Comparison of ENCODE assay signal across 8 mouse cellular contexts in the genomic region with DNA sequence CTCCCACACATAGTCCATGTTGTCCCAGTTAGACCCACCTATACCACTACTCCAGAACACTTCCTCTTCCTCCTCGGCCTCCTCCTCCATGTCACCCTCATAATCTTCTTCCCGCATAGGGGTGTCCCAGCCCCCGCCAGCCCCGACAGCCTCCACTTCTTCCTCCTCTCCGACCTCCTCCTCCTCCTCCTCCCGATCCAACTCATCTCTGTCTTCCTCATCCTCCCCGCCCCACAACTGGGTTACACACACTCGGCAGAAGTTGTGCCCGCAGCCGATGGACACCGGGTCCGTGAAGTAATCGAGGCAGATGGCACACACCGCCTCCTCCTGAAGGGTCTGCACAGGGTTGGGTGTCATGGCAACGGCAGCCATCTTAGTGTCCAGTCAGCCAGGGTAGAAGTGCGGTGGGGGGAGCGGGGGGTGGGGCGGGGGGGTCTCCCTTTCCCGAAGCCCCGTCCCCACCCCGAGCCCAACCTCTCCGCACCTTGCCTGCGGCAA. TPM values are rescaled to one million over a fixed set of nuclear protein-coding genes. Genes with fewer than 3 reads are reported as not detected.
DNase-seq lines count a peak whose midpoint lies in the region; ATAC-seq and TF ChIP-seq lines count a peak whose summit lies in the region.

No protein-coding gene starts in this region.

- TF ChIP-seq CTCF in hindbrain, postnatal 0 days (IDR thresholded peaks at IDR 0.05; ENCODE audit: low read depth): no peak

- H3K9ac ChIP-seq in forebrain, embryonic 13.5 days: peak overlapping the region; percentile 81
- H3K9ac ChIP-seq in hindbrain, postnatal 0 days (replicated peaks; ENCODE audit: low read length): peak overlapping the region; percentile 84
- H3K9ac ChIP-seq in limb, embryonic 13.5 days: peak overlapping the region; percentile 85
- peak overlapping the region; percentile 84 for H3K9ac ChIP-seq in midbrain, embryonic 12.5 days (replicated peaks)

- WGBS in forebrain, embryonic 13.5 days: 4% methylated on average over 17 of the region's 23 CpGs
- 3% methylated on average over 22 of the region's 23 CpGs for WGBS in hindbrain, postnatal 0 days
- 4% methylated on average over 23 of the region's 23 CpGs for WGBS in limb, embryonic 13.5 days
- WGBS in midbrain, embryonic 12.5 days: 5% methylated on average over 16 of the region's 23 CpGs

- no peaks in the 10 kb centered on the region for H3K27me3 ChIP-seq in forebrain, embryonic 13.5 days
- no peaks in the 10 kb centered on the region for H3K27me3 ChIP-seq in hindbrain, postnatal 0 days (ENCODE audit: insufficient read depth, low read length)
- H3K27me3 ChIP-seq in limb, embryonic 13.5 days: no peaks in the 10 kb centered on the region
- H3K27me3 ChIP-seq in midbrain, embryonic 12.5 days: no peaks in the 10 kb centered on the region
- no peaks in the 10 kb centered on the region for H3K27me3 ChIP-seq in splenic B cell, adult 2 months (ENCODE audit: control insufficient read depth, insufficient read depth, low read length, poor library complexity, severe bottlenecking)

- peak overlapping the region; percentile 73 for H3K4me3 ChIP-seq in forebrain, embryonic 13.5 days
- H3K4me3 ChIP-seq in hindbrain, postnatal 0 days (ENCODE audit: low read length): peak overlapping the region; percentile 77
- H3K4me3 ChIP-seq in limb, embryonic 13.5 days: peak overlapping the region; percentile 78
- H3K4me3 ChIP-seq in midbrain, embryonic 12.5 days: peak overlapping the region; percentile 88

- H3K4me2 ChIP-seq in forebrain, embryonic 13.5 days: peak overlapping the region; percentile 87
- H3K4me2 ChIP-seq in hindbrain, postnatal 0 days (ENCODE audit: low read depth, low read length): peak overlapping the region; percentile 93
- peak overlapping the region; percentile 84 for H3K4me2 ChIP-seq in limb, embryonic 13.5 days (replicated peaks)
- peak overlapping the region; percentile 81 for H3K4me2 ChIP-seq in midbrain, embryonic 12.5 days (replicated peaks)

- peaks cover 28% of the 10 kb centered on the region for H3K4me1 ChIP-seq in forebrain, embryonic 13.5 days
- peaks cover 13% of the 10 kb centered on the region for H3K4me1 ChIP-seq in hindbrain, postnatal 0 days (ENCODE audit: insufficient read depth, low read length)
- H3K4me1 ChIP-seq in limb, embryonic 13.5 days: peaks cover 21% of the 10 kb centered on the region
- H3K4me1 ChIP-seq in midbrain, embryonic 12.5 days: peaks cover 23% of the 10 kb centered on the region

- H3K27ac ChIP-seq in forebrain, embryonic 13.5 days: peak overlapping the region; percentile 95
- H3K27ac ChIP-seq in hindbrain, postnatal 0 days: peak overlapping the region; percentile 98
- peak overlapping the region; percentile 72 for H3K27ac ChIP-seq in limb, embryonic 13.5 days
- peak overlapping the region; percentile 94 for H3K27ac ChIP-seq in midbrain, embryonic 12.5 days (replicated peaks)

- H3K9me3 ChIP-seq in forebrain, embryonic 13.5 days (replicated peaks): no peaks in the 10 kb centered on the region
- H3K9me3 ChIP-seq in hindbrain, postnatal 0 days (ENCODE audit: low read length): no peaks in the 10 kb centered on the region
- no peaks in the 10 kb centered on the region for H3K9me3 ChIP-seq in limb, embryonic 13.5 days
- no peaks in the 10 kb centered on the region for H3K9me3 ChIP-seq in midbrain, embryonic 12.5 days

- H3K36me3 ChIP-seq in forebrain, embryonic 13.5 days (ENCODE audit: poor library complexity, severe bottlenecking): peaks cover 34% of the 10 kb centered on the region
- H3K36me3 ChIP-seq in hindbrain, postnatal 0 days (ENCODE audit: insufficient read depth, low read length): peaks cover 11% of the 10 kb centered on the region
- peaks cover 28% of the 10 kb centered on the region for H3K36me3 ChIP-seq in limb, embryonic 13.5 days
- H3K36me3 ChIP-seq in midbrain, embryonic 12.5 days: peaks cover 21% of the 10 kb centered on the region
- H3K36me3 ChIP-seq in splenic B cell, adult 2 months (ENCODE audit: control insufficient read depth, insufficient read depth, low read length, poor library complexity, severe bottlenecking): peaks cover 1% of the 10 kb centered on the region; the same call in 1 of the 2 replicates

- no peak for ATAC-seq in frontal cortex, adult (ENCODE audit: low TSS enrichment)
- peak; percentile 58 for ATAC-seq in forebrain, embryonic 13.5 days
- ATAC-seq in hindbrain, postnatal 0 days: peak; percentile 74
- peak; percentile 28 for ATAC-seq in limb, embryonic 13.5 days (ENCODE audit: low FRiP score, low read depth)
- peak; percentile 67 for ATAC-seq in midbrain, embryonic 12.5 days (ENCODE audit: low FRiP score, low read depth)

- DNase-seq in frontal cortex, postnatal 14 days (ENCODE audit: low spot score in 2 of 2): peak; percentile 31 to 62
- DNase-seq in adrenal gland, postnatal 14 days: peak; percentile 66
- DNase-seq in hindbrain, postnatal 0 days (ENCODE audit: low spot score): peak; percentile 82
- DNase-seq in splenic B cell, adult 2 months (ENCODE audit: low read depth, low spot score): peak; percentile 54

RNA-seq across cellular contexts. Expression of a gene that starts 0.8 kb away (rescaled TPM):
- 34.6 and 40.5 TPM in 2 replicates for total RNA-seq in adrenal gland, postnatal 14 days (2021)
- polyA plus RNA-seq in forebrain, embryonic 13.5 days (2015; fragmentation: Nextera tagmentation; extraction: Ambion mirVana): 6.0 and 7.4 TPM in 2 replicates
- 42.1 and 43.3 TPM in 2 replicates for total RNA-seq in hindbrain, postnatal 0 days (2014; rRNA removed)
- polyA plus RNA-seq in hindbrain, postnatal 0 days (2015; fragmentation: Nextera tagmentation; extraction: Ambion mirVana): 5.5 and 7.1 TPM in 2 replicates
- 7.8 and 8.7 TPM in 2 replicates for polyA plus RNA-seq in limb, embryonic 13.5 days (2015; fragmentation: Nextera tagmentation; extraction: Ambion mirVana)
- 5.4 and 6.2 TPM in 2 replicates for polyA plus RNA-seq in midbrain, embryonic 12.5 days (2016; fragmentation: Nextera tagmentation; extraction: Ambion mirVana)

RNA-seq across cellular contexts. Expression of a gene that starts 9.6 kb away (rescaled TPM):
- 6.1 and 8.5 TPM in 2 replicates for total RNA-seq in adrenal gland, postnatal 14 days (2021)
- 0.71 and 0.80 TPM in 2 replicates for polyA plus RNA-seq in forebrain, embryonic 13.5 days (2015; fragmentation: Nextera tagmentation; extraction: Ambion mirVana)
- total RNA-seq in hindbrain, postnatal 0 days (2014; rRNA removed): 4.0 and 7.7 TPM in 2 replicates
- 3.7 TPM in 2 replicates for polyA plus RNA-seq in hindbrain, postnatal 0 days (2015; fragmentation: Nextera tagmentation; extraction: Ambion mirVana)
- 1.0 and 1.2 TPM in 2 replicates for polyA plus RNA-seq in limb, embryonic 13.5 days (2015; fragmentation: Nextera tagmentation; extraction: Ambion mirVana)
- polyA plus RNA-seq in midbrain, embryonic 12.5 days (2016; fragmentation: Nextera tagmentation; extraction: Ambion mirVana): 1.3 and 1.4 TPM in 2 replicates

RNA-seq across cellular contexts. Expression of a gene that starts 10.1 kb away (rescaled TPM):
- 2.3 and 3.5 TPM in 2 replicates for total RNA-seq in adrenal gland, postnatal 14 days (2021)
- polyA plus RNA-seq in forebrain, embryonic 13.5 days (2015; fragmentation: Nextera tagmentation; extraction: Ambion mirVana): 4.2 and 5.2 TPM in 2 replicates
- 20.1 and 26.4 TPM in 2 replicates for total RNA-seq in hindbrain, postnatal 0 days (2014; rRNA removed)
- polyA plus RNA-seq in hindbrain, postnatal 0 days (2015; fragmentation: Nextera tagmentation; extraction: Ambion mirVana): 5.7 and 6.0 TPM in 2 replicates
- polyA plus RNA-seq in limb, embryonic 13.5 days (2015; fragmentation: Nextera tagmentation; extraction: Ambion mirVana): 3.1 and 4.9 TPM in 2 replicates
- polyA plus RNA-seq in midbrain, embryonic 12.5 days (2016; fragmentation: Nextera tagmentation; extraction: Ambion mirVana): 7.6 and 8.3 TPM in 2 replicates

RNA-seq across cellular contexts. Expression of a gene that starts 16.2 kb away (rescaled TPM):
- total RNA-seq in adrenal gland, postnatal 14 days (2021): 735 and 919 TPM in 2 replicates
- 585 and 587 TPM in 2 replicates for polyA plus RNA-seq in forebrain, embryonic 13.5 days (2015; fragmentation: Nextera tagmentation; extraction: Ambion mirVana)
- 897 and 958 TPM in 2 replicates for total RNA-seq in hindbrain, postnatal 0 days (2014; rRNA removed)
- 324 and 342 TPM in 2 replicates for polyA plus RNA-seq in hindbrain, postnatal 0 days (2015; fragmentation: Nextera tagmentation; extraction: Ambion mirVana)
- 706 and 735 TPM in 2 replicates for polyA plus RNA-seq in limb, embryonic 13.5 days (2015; fragmentation: Nextera tagmentation; extraction: Ambion mirVana)
- 503 and 506 TPM in 2 replicates for polyA plus RNA-seq in midbrain, embryonic 12.5 days (2016; fragmentation: Nextera tagmentation; extraction: Ambion mirVana)

RNA-seq across cellular contexts. Expression of a gene that starts 55.2 kb away (rescaled TPM):
- 15.2 and 19.0 TPM in 2 replicates for total RNA-seq in adrenal gland, postnatal 14 days (2021)
- polyA plus RNA-seq in forebrain, embryonic 13.5 days (2015; fragmentation: Nextera tagmentation; extraction: Ambion mirVana): 1.6 and 1.9 TPM in 2 replicates
- total RNA-seq in hindbrain, postnatal 0 days (2014; rRNA removed): 5.8 and 6.0 TPM in 2 replicates
- 6.3 and 8.2 TPM in 2 replicates for polyA plus RNA-seq in hindbrain, postnatal 0 days (2015; fragmentation: Nextera tagmentation; extraction: Ambion mirVana)
- polyA plus RNA-seq in limb, embryonic 13.5 days (2015; fragmentation: Nextera tagmentation; extraction: Ambion mirVana): 4.6 and 5.4 TPM in 2 replicates
- polyA plus RNA-seq in midbrain, embryonic 12.5 days (2016; fragmentation: Nextera tagmentation; extraction: Ambion mirVana): 2.3 and 2.4 TPM in 2 replicates
